Mouse (Mus musculus): ENCODE data around the gene Cul5. TPM values are rescaled to one million over a fixed set of nuclear protein-coding genes. Genes with fewer than 3 reads are reported as not detected.

The Cul5 gene
- polyA plus RNA-seq (2017; shearing (Covaris generic)), result 23.3 TPM

GRCm38 (mm10) chr9:53669680-53670219 lies at the start of gene Cul5:
Cul5 (minus strand) TSS chr9:53670014.

DNA sequence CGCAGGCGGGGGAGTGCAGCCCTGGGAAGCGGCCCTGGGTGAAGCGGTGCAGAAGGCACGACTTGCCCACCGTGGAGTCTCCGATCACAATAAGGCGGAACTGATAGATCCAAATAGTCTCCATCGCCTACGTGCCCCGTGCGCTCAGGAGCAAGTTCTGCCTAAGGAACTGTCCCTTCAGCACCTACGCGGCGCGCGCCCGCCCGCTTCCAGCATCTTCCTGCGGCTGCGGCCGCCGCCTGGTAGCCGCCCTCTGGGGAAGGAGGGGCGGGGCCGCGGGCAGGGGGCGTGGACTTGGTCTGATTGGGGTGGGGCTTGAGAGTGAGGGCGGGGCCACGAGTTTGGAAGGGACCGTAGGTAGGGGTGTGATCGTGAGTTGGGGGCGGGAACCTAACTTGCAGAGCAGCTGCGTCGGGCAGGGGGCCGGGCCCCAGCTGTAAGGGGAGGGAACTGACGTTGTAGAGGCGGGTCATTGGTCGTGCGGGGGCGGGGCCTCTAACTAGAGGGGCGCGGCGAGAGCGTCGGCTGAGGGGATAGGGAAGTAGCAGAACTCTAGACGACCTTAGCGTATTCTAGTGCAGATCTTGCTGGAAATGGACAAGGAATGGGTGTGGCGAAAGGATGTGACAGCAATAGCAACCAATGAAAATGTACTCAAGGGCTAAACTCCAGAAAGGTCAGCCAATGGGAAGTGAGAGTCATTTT lies 36.3 kb upstream of the Cul5 start, which contains the start of gene Rab39:
TSS of gene Rab39 (minus strand) at position 241 of the 705 bp plus-strand sequence.

DNA sequence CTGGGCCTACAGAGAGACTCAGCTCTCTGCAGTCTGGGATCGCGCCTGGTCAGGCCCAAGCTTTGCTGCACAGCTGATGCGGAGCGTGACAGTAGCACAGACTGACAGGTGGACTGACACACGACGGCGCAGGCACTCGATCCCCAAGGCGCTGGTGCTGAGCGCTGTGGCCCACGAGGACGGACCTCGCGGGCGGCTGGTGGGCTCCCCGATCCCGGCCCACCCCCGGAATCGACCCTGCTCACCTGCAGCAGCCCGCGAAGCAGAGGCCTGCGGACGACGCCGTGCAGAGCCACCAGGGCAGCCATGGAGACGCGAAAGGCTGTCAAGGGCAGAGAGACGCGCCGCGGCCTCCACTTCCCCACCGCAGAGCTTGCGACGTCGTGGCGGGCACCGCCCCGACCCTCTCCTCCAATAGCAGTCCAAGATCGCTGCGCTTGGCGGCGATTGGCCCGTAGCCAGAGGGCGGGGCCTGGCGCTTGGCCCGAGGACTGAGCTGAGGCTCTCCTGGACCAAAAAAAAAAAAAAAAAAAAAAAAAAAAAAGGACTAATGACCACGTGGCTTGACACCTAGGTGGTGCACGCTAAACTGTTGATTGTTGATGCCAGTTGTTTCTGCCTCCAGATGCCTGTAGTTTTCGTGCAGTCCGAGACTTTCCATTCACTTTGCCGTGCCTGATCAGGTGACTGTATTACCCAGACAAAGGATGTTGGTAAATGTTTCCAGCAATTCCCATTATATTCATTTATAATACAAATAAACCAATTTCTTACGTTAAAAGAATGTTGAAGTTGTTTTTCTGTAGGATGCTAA lies 59.6 kb downstream of the Cul5 start, which contains the start of gene Acat1:
TSS of gene Acat1 (minus strand) at position 415 of the 814 bp plus-strand sequence.

Other genes starting within 250 kb of the Cul5 start
- 15.1 TPM for gene Atm, start 133.3 kb downstream of the Cul5 start, polyA plus RNA-seq (2017; shearing (Covaris generic))
- gene Npat, start 133.0 kb downstream of the Cul5 start, polyA plus RNA-seq (2017; shearing (Covaris generic)), result 16.1 TPM
- 44.5 TPM for gene Acat1, start 59.6 kb downstream of the Cul5 start, polyA plus RNA-seq (2017; shearing (Covaris generic))
- gene Rab39, start 36.2 kb upstream of the Cul5 start, polyA plus RNA-seq (2017; shearing (Covaris generic)), result not detected
- 13.3 TPM for gene Slc35f2, start 101.5 kb upstream of the Cul5 start, polyA plus RNA-seq (2017; shearing (Covaris generic))
- gene Sln, start 180.2 kb upstream of the Cul5 start, polyA plus RNA-seq (2017; shearing (Covaris generic)), result not detected

Data from effector memory CD4-positive, alpha-beta T cell, adult 7 months (primary cell).